Mouse (Mus musculus) spleen, postnatal 36 days (tissue): ENCODE results near the gene Sult1d1.
"Not testable (repeated sequence)": the region's sequence is repeated elsewhere in the genome, so short reads cannot be mapped to it uniquely, and the experiment has no call there.

ENCODE experiments used
- DNase-seq, 2 experiments: peaks; one replicate each; pipeline ENCODE4 v3.0.0; 2022; ENCODE audit warnings: low spot score in 2 of 2, mixed read lengths in 1 of 2

The Sult1d1 gene

GRCm38 (mm10) chr5:87568845-87569244 is at the start of gene Sult1d1:
TSS of gene Sult1d1 (minus strand) at chr5:87569027.
- no peak for DNase-seq

GRCm38 (mm10) chr5:87615128-87615390 is 46.2 kb upstream of the Sult1d1 start:
- DNase-seq = no peak

DNA sequence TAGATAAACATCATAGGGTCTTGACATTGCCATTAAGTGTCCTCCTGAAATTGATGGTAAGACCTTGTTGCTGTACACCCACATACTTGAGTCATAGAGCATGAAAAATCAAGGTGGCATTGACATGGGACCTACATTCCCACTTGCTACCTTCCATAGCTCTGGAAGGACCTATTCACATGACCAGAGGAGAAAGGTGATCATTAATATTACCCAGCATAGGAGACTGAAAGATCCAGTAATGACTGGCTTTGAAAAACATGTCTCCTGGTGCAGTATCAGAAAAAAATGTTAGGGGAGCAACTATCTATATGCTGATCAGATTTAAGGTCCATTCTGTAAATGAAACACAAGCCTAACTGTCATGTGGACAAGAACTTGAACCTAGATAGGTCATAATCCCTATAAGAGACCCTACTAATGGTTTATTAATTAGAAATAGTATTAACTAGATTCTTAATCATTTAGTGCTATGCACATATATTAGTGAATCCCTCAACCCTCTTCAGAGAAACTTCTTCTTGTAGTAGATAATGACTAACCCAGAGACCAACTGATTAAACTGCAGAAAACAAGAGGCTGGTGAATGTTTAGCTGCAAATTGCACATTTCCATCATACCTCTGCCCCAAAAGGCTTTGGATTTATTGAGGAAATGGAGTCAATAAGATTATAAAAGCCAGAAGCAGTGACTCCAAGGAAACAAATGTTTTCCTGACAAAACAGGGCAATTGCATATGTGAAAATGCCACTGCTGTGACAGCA is 45.7 kb upstream of the Sult1d1 start:
- no peak for DNase-seq

DNA sequence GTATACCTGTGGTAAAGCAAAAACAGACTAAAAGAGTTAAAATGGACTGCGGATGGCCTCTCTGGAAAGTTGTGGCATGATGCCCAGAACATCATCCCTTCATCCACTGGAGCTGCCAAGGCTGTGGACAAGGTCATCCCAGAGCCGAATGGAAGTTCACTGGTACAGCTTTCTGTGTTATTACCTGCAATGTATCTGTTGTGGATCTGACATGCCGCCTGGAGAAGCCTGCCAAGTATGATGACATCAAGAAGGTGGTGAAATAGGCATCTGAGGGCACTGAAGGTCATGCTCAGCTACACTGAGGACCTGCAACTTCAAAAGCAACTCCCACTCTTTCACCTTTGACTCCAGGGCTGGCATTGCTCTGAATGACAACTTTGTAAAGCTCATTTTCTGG is 32.2 kb upstream of the Sult1d1 start:
- no peak for DNase-seq

DNA sequence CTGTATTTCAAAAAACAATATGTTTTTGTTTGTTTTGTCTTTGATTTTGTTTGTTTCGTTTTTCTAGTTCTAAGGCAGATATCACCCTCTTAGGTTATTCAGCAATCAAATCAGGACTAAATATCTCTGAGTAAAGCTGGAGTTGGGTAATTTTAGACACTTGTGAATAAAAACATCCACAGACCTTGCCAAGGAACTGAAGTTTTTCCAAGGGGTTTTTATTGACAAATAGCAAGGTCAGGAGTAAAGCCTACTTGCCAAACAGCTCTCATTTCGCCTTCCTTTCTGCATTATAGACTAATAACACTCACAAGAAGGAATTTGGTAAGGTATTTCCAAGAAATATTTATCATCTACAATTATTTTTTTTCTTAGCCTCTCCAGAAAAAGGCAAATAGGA is 29.1 kb upstream of the Sult1d1 start:
- no peak for DNase-seq

DNA sequence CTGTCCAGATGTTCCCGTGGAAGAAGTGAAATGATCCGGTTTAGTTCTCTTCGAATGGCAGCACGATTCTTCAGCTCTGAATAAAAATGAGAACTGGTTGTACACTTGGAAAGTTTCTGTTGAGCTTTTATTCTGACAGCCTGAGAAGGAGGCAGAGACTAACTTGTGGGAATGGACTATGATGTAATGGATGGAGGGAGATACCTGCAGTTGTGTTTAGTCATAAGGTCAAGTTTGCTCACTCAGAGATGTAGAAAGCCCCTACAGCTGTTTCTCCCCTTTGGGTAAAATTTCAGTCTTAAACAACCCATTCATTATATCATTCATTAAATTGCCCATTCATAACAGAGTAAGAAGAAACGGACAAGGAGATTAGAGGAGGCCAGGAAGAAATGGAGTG is 22.7 kb upstream of the Sult1d1 start, which contains the start of gene Sult1e1:
Sult1e1 (minus strand) TSS at position 101 of the 400 bp plus-strand sequence.
- no peak for DNase-seq

- DNase-seq = no peak
Observed at GRCm38 (mm10) chr5:87589916-87590315, 21.1 kb upstream of the Sult1d1 start.

DNA sequence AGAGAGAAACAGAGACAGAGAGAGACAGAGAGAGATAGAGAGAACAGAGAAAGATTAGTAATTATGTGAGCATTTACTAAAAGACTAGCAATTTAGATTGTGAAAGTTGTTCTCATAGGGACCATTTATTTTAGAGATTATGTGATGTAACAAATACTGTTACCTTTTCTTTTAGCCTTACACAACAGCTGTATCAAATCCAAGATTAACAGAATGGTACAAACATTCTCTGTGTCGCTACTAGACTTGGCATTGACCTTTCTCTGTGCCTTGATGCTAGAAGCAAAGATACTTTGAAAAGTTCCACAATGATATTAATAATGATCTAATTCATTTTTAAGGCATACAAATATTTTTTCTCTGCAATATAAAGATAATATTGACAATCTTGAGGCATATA is 11.6 kb upstream of the Sult1d1 start:
- no peak for DNase-seq

DNA sequence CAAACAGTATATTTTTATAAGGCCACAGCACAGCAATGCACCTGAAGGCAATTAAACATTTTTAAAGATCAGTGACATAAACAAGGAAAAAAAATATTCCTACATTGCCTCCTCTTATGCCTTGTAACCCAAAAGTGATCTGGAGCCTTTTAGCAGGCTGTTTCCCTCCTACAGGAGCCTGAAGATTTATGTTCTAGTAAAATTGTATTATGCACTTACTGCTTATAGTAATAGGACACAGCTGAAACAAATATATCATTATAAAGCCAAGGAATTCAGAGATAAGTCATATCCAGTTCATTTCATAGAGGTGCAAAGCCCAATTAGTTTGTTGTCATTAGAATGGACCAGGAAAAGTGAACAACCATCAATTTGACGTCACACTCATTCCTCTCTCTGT is 5.3 kb upstream of the Sult1d1 start:
- no peak for DNase-seq

GRCm38 (mm10) chr5:87573490-87573889 is 4.7 kb upstream of the Sult1d1 start:
- DNase-seq = no peak

- no peak for DNase-seq
Observed at GRCm38 (mm10) chr5:87572781-87573180, 4.0 kb upstream of the Sult1d1 start.

GRCm38 (mm10) chr5:87567306-87567705 is 1.5 kb downstream of the Sult1d1 start:
- DNase-seq = no peak

DNA sequence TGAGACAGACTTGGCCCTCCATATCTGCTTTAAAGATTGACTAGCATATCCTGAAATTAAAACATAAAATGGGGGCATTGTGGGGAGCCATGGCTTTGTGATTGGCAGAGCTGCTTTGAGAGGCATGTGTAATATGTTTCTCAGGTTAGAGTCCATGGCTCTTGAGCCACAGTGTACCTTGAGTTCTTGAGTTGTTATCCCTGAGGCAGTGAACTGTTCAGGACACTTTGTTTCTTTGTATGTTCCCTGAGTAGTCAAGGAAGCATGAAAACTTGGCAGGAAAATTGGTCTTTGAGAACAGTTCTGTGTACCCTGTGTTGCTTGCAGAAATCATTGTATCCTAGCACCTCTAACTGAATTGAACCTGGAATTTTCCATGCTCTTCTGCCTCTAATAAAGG is 5.9 kb downstream of the Sult1d1 start:
- DNase-seq = no peak

- DNase-seq = no peak
Observed at GRCm38 (mm10) chr5:87562526-87562925, 6.3 kb downstream of the Sult1d1 start.

GRCm38 (mm10) chr5:87560145-87560544 is 8.7 kb downstream of the Sult1d1 start:
- no peak for DNase-seq

GRCm38 (mm10) chr5:87550935-87551334 is 17.9 kb downstream of the Sult1d1 start:
- DNase-seq = no peak

DNA sequence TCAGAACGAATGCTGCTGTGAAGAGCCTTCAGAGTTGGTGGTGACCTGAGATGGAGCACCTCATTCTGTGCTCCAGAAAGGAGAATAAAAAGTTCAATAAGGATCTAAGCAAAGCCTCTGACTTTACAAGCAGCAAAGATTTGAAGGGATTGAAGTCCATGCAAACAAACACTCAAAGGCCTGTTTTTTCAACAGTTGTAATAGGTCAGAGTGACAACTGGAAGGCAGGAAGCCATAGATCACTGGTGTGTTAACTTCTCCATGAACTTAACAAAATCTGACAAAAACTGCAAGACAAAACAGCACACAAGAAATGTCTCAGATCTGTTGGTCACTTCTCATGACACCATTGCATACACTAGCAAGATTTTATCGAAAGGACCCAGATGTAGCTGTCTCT is 30.7 kb downstream of the Sult1d1 start, which contains the start of gene Sult1b1:
Sult1b1 (minus strand) TSS at position 85 of the 400 bp plus-strand sequence.
- no peak for DNase-seq

DNA sequence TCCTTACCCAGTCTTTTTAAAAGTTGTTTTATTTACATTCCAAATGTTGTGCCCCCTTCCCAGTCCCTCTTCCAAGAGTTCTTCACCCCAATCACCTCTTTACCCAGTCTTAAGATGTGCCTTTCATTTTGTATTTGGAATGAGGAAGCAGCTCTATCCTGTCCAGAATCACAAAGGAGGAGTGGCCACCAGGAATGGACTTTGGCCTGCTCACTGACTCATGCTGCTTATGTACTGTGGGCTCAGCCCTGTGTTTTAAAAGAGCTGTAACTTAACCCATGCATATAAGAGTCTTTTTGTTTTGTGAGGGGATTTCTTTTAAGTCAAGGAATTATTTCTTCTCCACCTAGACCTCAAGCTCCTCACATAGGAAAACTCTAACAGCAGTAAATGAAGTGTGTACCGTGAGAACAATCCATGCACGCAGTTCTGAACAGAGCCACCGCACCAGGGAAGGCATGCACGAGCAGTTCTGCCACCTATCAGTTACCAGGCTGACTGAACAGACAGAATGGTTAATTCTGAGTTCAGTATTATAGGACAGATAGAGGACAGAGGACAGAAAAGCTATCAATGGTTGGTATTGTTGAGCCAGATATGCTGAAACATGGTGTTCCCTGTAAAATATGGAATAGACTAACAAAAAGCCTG is 32.7 kb downstream of the Sult1d1 start:
- no peak for DNase-seq

GRCm38 (mm10) chr5:87532288-87532687 is 36.5 kb downstream of the Sult1d1 start:
- no peak for DNase-seq

DNA sequence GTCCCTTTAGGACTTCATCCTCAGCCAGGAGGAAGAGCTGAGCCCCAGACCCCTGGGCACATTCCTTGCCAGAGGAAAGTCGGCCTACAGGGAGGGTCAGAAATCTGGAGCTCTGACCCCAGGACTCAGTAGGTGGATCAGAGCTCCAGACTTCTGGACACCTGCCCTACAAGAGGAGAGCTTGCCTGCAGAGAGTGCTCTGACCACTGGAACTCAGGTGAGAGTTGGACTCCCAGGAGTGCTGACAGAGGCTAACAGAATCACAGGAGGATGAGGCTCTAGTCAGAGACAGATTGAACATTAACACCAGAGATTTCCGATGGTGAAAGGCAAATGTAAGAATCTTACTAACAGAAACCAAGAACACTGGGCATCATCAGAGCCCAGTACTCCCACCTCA is 45.3 kb downstream of the Sult1d1 start:
- not testable (repeated sequence) for DNase-seq

DNA sequence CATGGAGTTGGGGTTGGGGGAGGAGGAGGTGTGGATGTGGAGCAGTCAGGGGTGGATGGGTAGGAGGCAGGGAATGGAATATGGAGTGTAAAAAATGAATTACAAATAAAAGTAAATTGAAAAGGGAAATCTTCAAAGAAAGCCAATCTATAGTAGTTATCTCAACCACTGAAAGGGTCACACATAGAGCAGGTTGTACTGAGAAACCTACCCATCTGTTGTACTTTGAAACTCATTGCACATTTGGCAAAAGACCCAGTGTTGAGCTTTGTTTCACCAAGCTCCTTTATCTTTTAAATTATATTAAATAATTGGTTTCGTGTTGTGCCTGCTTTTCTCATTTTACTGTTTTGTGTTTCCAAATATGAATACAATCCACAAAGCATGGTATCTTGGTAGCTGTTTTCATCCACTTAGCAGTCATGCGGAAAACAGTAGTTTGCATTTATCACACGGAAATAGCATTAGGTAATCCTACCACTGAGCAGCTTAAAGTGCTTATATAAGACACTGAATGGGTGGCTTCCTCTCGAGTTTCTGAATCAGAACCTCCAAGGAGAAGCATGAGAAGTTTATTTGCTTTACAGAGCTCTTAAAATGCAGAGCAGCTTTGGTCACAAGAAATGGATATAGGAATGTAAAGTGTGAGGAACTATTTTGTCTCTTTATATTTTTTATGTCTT is 62.9 kb downstream of the Sult1d1 start:
- no peak for DNase-seq
